Mouse (Mus musculus) lung, adult 18-20 months (tissue): ENCODE measurements around the gene Ccr7.

Source experiments
- DNase-seq, 2 experiments: peaks; one replicate each; pipeline ENCODE4 v3.0.0; 2022; ENCODE audit warnings: mixed read lengths in 2 of 2

The Ccr7 gene

DNA sequence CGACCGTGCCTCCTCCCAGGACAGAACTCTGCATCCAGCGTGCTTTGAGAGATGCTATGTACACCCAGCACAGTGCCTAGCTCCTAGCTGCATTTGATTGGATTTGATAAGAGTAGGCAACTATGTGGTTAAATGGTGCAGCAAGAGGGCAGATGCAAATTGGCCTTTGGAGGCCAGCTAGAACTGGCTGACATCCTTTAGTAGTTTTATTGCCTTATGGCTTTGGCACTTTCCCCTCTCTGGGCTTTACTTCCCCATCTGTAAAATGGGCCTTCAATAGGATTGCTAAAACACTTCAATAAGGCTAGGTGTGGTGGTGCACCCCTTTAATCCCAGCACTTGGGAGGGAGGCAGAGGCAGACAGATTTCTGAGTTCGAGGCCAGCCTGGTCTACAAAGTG, 17.9 kb downstream of the Ccr7 start:
- DNase-seq: no peak

GRCm38 (mm10) chr11:99136361-99136760, 18.5 kb downstream of the Ccr7 start:
- no peak for DNase-seq

- no peak for DNase-seq
Observed at GRCm38 (mm10) chr11:99135047-99135440, 19.8 kb downstream of the Ccr7 start.

DNA sequence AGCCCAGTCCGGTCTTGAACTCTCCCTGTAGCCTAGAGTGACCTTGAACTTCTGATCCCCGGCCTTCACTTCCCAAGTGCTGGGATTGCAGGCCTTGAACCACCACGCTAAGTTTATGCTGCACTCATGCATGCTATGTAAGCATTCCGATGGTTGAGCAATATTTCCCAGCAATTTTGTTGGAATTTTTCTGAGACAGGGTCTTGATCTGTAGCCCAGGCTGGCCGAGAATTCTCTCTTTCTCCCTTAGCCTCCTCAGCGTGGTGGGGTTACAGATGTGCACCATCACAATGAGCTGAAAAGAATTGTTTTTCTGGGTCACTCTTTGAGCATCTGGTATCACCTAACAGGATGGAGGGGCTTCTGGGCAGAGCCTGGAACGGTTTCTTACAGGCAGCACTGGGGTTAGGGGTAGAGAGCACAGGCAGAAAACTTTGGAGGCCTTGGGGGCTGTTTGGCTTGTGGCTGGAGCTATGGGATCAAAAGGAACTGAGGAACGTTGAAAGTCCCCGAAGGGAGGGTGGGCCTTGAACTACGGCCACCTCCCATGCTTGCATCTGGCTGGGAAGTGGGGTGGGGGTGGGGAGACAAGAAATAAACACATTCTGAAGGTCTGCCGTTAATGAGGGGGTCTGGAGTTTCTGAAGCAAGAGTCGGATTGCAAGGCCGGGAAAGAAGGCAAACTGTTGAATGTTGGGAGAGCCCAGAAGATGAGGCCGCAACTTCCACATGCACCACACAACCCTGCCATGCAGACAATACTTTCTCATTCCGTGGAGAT, 20.4 kb downstream of the Ccr7 start:
- DNase-seq: peak in 1 of 2 experiments; percentile 8

DNA sequence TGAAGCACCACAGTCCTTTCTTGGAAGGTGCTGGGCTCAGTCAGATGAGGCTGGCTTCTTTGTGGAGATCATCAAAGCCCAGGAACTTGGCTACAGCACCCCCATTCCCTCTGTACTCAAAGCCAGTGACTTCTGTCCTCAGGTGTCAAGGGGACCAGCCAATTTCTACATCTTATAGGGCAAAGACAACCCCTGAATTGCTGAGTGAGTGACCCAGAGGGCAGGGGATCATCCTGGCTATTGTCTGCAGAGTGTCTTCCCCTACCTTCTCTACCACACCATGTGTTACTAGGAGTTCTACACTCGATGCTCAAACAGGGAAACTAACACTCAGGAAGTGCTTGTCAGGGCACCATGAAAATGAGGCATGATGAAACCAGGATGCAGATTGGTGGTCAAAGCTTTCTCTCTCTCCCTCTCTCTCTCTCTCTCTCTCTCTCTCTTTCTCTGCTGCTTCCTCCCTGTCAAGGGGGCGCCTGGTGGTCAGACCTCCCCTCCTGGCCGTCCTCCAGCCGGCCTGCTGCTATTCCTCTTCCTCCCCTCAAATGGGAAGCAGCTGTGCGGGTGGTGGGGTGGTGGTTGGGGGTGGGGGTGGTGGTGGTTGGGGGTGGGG, 21.5 kb downstream of the Ccr7 start:
- DNase-seq: no peak

DNA sequence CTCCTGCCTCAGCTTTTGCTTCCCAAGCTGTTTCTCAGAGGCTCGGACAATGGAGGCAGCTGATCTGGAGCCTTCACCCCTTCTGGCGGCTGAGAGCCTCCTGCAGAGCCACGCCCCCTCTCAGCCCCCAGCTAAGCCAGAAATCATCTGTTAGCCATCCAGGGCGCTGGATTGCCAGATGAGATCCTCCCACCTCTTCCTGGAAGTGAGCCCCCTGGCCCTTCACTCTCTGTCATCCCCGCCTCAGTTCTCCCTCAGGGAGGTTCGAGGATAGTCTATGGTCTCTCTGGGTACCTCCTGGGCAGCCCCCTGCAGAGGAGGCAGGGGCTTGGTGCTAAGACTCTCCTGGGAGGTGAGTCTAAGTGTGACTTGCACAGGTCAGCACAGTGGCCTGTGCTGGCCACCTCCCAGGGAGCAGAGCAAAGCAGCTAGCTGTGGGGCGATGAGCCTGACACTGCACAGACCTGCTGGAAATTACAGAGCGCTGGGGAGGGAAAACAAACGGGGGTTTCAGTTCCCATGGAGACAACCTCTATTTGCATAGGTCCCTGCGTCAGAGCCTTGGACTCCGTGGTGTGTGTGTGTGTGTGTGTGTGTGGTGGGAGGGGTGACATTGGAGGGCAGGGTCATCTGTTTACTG, 22.7 kb downstream of the Ccr7 start:
- DNase-seq: no peak

- no peak for DNase-seq
Observed at GRCm38 (mm10) chr11:99131463-99131840, 23.4 kb downstream of the Ccr7 start.

DNA sequence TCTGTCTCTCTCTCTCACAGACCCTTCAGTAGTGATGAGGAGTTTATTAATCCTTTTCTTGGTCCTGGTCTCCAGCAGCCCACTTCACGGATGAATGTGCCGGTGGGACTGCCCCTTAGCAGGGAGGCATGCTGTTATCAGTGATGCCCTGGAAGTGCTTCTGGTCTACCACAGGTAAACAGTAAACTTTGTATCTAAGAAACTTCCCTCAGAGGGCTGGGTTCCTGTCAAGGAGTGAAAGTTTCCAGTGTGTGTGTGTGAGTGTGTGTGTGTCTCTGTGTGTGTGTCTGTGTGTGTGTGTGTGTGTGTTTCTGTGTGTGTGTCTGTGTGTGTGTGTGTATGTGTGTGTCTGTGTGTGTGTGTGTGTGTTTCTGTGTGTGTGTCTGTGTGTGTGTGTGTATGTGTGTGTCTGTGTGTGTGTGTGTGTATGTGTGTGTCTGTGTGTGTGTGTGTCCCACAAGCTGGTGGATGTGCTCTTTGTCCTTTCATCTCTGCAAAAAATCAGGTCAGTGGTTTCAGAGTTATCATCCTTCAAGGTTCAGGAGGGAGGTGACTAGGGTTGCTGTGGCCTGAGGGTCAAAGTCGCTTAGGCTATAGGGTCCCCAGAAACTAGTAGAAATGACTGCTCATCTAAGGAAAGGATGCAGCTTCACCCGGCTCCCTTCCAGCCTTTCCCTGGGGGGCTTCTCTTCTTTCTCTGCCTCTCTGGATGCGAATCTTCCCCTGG, 24.0 kb downstream of the Ccr7 start:
- DNase-seq: no peak

GRCm38 (mm10) chr11:99129287-99129686, 25.6 kb downstream of the Ccr7 start:
- DNase-seq: no peak

DNA sequence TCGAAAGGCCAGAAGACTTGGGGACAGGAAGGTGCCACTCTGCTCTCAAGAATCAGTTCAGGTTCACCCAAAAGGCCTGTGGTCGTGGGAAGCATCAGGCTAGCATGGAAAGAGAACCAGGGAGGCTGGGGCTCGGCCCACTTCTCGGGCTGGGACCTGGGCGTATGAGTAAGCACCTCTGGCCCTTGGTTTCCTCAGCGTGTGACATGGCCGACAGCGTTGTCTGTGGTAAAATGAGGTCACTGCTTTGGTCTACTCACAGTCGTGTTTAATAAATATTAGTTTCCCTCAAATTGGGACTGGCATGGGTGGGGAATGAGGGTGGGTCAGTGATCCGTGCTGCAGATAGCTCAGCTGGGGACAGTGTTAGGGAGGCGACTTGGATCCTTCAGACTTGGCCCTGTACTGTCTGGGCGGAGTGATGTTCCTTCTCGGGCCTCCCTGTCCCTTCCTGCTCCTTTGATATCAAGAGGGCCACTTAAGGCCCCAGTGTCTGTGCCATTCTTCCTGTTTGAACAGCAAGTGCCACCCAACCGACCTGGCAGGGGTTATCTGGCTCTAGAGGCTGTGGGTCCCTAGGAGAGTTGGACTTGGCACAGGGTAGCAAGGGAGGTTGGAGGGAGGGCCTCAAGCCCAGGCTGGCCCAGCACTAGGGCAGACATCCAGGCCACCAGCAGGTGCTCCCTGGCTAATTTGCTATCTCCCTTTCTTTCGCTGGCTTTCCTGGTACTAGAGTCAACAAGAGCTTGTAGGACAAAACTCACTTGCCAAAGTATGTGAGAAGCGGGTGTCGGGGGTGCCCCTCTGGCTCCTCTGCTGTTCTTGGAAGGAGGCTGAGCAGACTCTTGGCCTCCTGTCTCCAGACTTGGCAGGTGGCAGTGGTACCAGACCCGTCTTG, 26.8 kb downstream of the Ccr7 start:
- DNase-seq: peak; percentile 76 to 86

DNA sequence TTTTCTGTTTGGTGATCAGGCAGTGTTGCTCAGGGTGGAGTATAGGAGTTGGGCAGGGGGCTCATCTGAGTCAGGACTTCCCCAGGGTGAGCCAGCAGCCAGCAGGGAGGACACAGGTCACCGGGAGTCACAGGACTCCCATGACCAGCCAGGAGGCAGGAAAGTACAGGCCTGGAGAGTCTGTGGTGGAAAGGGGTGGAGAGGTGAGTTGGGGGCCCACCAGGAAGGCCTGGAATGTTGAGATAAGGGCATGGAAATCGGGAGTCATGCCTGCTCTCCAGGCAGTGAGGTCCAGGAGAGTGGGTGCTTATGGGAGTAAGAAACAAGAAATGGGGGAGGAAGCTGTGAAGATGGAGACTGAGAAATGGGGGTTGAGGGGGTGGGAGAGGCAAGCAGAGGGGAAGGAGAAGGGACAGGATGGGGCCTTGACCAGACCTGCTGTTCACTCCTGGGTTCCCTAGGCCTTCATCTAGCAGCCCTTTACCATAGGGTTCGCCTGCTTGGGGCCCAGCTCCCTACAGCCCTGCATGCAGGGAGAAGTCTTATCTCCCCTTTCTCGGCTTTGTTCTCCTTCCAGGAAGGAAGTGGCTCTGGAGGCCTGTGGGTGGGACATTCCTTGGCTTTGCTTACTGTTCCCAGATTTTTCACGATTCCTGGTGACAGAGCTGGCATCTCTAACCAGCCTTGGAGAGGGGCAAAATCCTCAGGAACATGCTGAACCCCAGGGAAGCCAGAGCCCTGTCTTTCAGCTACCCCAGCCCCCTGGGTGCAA, 28.2 kb downstream of the Ccr7 start:
- peak; percentile 56 to 73 for DNase-seq

GRCm38 (mm10) chr11:99124635-99125029, 30.2 kb downstream of the Ccr7 start:
- no peak for DNase-seq

DNA sequence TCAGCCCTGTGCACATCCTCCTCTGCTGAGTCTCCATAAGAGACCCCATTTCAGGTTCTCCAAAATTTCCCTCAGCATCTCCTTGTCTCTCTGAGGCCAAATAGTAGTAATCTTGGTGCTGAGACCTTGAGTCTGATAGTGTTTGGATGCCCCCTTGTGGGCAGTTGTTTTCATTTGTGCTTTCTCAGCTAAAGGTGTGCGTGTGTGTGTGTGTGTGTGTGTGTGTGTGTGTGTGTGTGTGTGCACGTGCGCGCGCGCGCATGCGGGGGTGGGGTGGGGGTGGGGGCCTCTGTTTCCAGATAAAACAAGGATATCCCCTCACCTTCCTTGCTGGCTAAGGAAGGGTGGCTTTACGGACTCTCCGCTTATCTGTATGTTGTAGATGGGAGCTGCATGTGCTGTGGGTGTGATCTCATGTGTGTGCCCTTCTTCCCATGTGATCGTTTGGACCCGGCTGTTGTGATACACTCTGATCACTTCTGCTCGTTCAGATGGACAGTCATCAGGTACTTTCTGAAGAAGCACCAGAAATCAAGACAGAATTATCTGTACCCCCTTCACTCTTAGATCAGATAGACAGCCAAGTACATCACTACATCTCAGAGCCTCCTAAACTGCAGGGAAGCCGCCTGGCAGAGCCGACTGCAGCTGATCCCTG, 30.8 kb downstream of the Ccr7 start:
- DNase-seq: peak in 1 of 2 experiments; percentile 69

- DNase-seq: no peak
Observed at GRCm38 (mm10) chr11:99122703-99123102, 32.2 kb downstream of the Ccr7 start.

DNA sequence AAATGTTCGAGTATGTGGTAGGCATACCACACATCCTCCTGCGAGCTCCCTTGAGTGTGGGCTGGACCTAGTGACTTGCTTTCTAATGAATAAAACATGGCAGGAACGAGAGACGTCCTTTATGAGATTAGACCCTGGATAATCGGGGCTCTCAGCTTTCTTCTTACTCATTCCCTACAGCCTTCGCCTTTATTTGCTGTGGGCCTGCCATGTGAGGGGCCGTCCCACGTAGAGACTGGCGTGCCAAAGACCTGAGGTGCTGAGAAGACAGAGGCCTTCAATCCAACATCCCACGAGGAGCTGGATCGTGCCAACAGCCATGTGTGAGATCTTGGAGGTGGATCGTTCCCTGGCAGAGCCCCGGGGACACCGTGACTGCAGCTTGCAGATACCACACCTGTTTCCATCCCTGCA, 33.7 kb downstream of the Ccr7 start:
- DNase-seq: no peak

- no peak for DNase-seq
Observed at GRCm38 (mm10) chr11:99120524-99121217, 34.2 kb downstream of the Ccr7 start.

GRCm38 (mm10) chr11:99118963-99119362, 35.9 kb downstream of the Ccr7 start:
- no peak for DNase-seq

DNA sequence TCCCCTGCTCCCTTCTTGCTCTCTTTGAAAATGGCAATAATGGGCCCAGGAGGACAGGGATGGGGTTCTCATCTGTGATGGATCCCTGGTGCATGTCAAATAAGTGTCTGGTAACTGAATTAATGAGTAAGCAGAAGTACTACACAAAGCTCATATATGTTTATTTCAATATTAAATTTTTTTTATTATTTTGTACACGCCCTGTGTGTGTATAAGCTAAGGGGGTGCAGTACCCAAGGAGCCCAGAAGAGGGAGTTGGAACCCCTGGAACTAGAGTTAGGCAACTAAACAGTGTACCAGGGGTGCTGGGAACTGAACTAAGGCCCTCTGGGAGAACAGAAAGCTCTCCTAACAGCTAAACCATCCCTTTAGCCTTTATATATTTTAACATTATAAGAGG, 36.5 kb downstream of the Ccr7 start:
- DNase-seq: no peak

DNA sequence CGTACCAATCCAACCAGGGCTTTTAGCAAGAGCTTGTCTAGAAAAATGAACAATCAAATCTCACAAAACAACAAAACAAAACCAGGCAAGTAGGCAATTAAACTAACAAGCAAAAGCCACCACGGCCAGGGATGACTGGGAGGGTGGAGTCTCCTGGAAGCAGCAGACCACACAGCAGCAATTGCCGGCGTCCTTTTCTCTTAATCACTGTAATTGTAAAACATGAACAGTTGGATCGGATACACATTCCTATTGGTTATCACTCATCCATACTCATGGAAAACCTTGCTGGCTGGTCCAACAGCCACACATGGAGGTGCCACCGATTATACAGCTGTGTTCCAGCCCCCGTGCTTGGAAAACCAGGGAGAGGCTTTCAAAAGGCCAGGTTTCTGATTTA, 37.0 kb downstream of the Ccr7 start:
- no peak for DNase-seq

GRCm38 (mm10) chr11:99115940-99116339, 38.9 kb downstream of the Ccr7 start:
- DNase-seq: no peak
